Mouse (Mus musculus): Measurements from ENCODE around the gene Ubn1. TPM values are rescaled to one million over a fixed set of nuclear protein-coding genes. Genes with fewer than 3 reads are reported as not detected.

Gene Ubn1
- polyA plus RNA-seq (2012; rRNA removed): 22.4 and 31.1 TPM in 2 replicates

GRCm38 (mm10) chr16:5049774-5050234, at the start of gene Ubn1, which contains the start of gene Glyr1:
Gene Ubn1 (plus strand): TSS chr16:5050057.
Gene Glyr1 (minus strand): TSS chr16:5049863.
- peak; percentile 89 for DNase-seq (ENCODE audit: low read depth, low spot score)
- WGBS: under 1% methylated on average over 56 of the region's 56 CpGs

- 56% methylated on average over 3 of the region's 3 CpGs for WGBS
- no peak for DNase-seq (ENCODE audit: low read depth, low spot score)
Observed at GRCm38 (mm10) chr16:5000611-5001010, 49.2 kb upstream of the Ubn1 start.

GRCm38 (mm10) chr16:5007067-5007466, 42.8 kb upstream of the Ubn1 start, which contains the start of gene Smim22:
Gene Smim22 (plus strand): TSS chr16:5007288.
- DNase-seq (ENCODE audit: low read depth, low spot score): peak; percentile 77
- 23% methylated on average over 5 of the region's 5 CpGs for WGBS

GRCm38 (mm10) chr16:5007492-5007891, 42.4 kb upstream of the Ubn1 start:
- 30% methylated on average over 6 of the region's 6 CpGs for WGBS
- no peak for DNase-seq (ENCODE audit: low read depth, low spot score)

- WGBS: 44% methylated on average over 12 of the region's 12 CpGs
- DNase-seq (ENCODE audit: low read depth, low spot score): no peak
Observed at GRCm38 (mm10) chr16:5008076-5008475, 41.8 kb upstream of the Ubn1 start.

- no peak for DNase-seq (ENCODE audit: low read depth, low spot score)
- 84% methylated on average over 10 of the region's 10 CpGs for WGBS
Observed at GRCm38 (mm10) chr16:5010371-5010935, 39.4 kb upstream of the Ubn1 start.

GRCm38 (mm10) chr16:5011285-5011684, 38.6 kb upstream of the Ubn1 start:
- 85% methylated on average over 7 of the region's 7 CpGs for WGBS
- no peak for DNase-seq (ENCODE audit: low read depth, low spot score)

- 39% methylated on average over 13 of the region's 13 CpGs for WGBS
Observed at GRCm38 (mm10) chr16:5012036-5013005, 37.5 kb upstream of the Ubn1 start.

GRCm38 (mm10) chr16:5013054-5013838, 36.6 kb upstream of the Ubn1 start, which contains the start of gene Rogdi:
Gene Rogdi (minus strand): TSS chr16:5013553.
- DNase-seq (ENCODE audit: low read depth, low spot score): peak; percentile 97
- WGBS: under 1% methylated on average over 59 of the region's 63 CpGs

More at GRCm38 (mm10) chr16:5012036-5013005, 37.5 kb upstream of the Ubn1 start:
- no peak for DNase-seq (ENCODE audit: low read depth, low spot score)

GRCm38 (mm10) chr16:5014578-5014977, 35.3 kb upstream of the Ubn1 start:
- WGBS: 89% methylated on average over 4 of the region's 4 CpGs
- DNase-seq (ENCODE audit: low read depth, low spot score): no peak

GRCm38 (mm10) chr16:5024021-5024420, 25.8 kb upstream of the Ubn1 start:
- WGBS: 93% methylated on average over 3 of the region's 3 CpGs
- DNase-seq (ENCODE audit: low read depth, low spot score): no peak

GRCm38 (mm10) chr16:5029847-5030246, 20.0 kb upstream of the Ubn1 start:
- DNase-seq (ENCODE audit: low read depth, low spot score): no peak
- WGBS: 23% methylated on average over 2 of the region's 2 CpGs

GRCm38 (mm10) chr16:5035591-5035990, 14.3 kb upstream of the Ubn1 start:
- 93% methylated on average over 3 of the region's 3 CpGs for WGBS
- DNase-seq (ENCODE audit: low read depth, low spot score): no peak

- no peak for DNase-seq (ENCODE audit: low read depth, low spot score)
- WGBS: 82% methylated on average over 5 of the region's 5 CpGs
Observed at GRCm38 (mm10) chr16:5036649-5037234, 13.1 kb upstream of the Ubn1 start.

- no peak for DNase-seq (ENCODE audit: low read depth, low spot score)
- WGBS: 94% methylated on average over 3 of the region's 3 CpGs
Observed at GRCm38 (mm10) chr16:5045322-5045721, 4.5 kb upstream of the Ubn1 start.

GRCm38 (mm10) chr16:5049182-5049773, 579 bp upstream of the Ubn1 start:
- WGBS: under 1% methylated on average over 38 of the region's 38 CpGs

GRCm38 (mm10) chr16:5050251-5051110, 624 bp downstream of the Ubn1 start:
- WGBS: under 1% methylated on average over 78 of the region's 78 CpGs
- peak; percentile 35 for DNase-seq (ENCODE audit: low read depth, low spot score)

More at GRCm38 (mm10) chr16:5049182-5049773, 579 bp upstream of the Ubn1 start:
- peak; percentile 7 for DNase-seq (ENCODE audit: low read depth, low spot score)

- DNase-seq (ENCODE audit: low read depth, low spot score): no peak
- WGBS: 91% methylated on average over 1 of the region's 1 CpGs
Observed at GRCm38 (mm10) chr16:5058114-5058513, 8.3 kb downstream of the Ubn1 start.
